Mouse (Mus musculus): ENCODE results near the gene Irak2. TPM values are rescaled to one million over a fixed set of nuclear protein-coding genes. Genes with fewer than 3 reads are reported as not detected.

The Irak2 gene
- polyA plus RNA-seq, 2 experiments = 4.9 to 27.0 TPM

DNA sequence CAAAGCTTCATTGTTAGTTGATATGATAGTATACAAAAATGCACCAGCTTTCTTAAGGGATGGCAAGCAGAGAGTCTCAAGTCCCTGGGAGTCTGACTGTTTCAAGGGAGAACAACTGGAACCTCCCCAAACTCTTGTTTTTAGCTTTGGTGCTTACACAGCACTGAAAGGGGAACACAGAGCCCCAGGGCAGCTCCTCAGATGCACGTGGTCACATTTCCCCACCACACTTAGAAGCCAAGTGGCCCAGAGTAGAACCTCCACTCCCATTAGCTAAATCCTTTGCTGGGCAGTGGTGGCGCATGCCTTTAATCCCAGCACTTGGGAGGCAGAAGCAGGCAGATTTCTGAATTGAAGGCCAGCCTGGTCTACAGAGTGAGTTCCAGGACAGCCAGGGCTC lies 103.2 kb downstream of the Irak2 start:
- Histone ChIP-seq H3K36me3 (replicated peaks; ENCODE audit: control insufficient read depth, insufficient read depth, low read depth) (peaks cover 4% of the 10 kb centered on the region; the same call in 1 of the 2 replicates), H3K4me3 (ENCODE audit: insufficient read depth in 1 of 2, low read depth in 2 of 2, low read length in 2 of 2) (no peak overlapping the region), H3K4me2 (ENCODE audit: low read depth) (no peak overlapping the region), H3K9me3 (ENCODE audit: control insufficient read depth, low read length) (no peaks in the 10 kb centered on the region), H3K9ac (replicated peaks) (no peak overlapping the region), H3K4me1 (replicated peaks; ENCODE audit: control insufficient read depth in 2 of 2, insufficient read depth in 2 of 2, low read length in 1 of 2) (peaks cover 4 to 9% of the 10 kb centered on the region in 2 experiments; a peak in 3 of 4 replicates), H3K27me3 (ENCODE audit: control insufficient read depth, insufficient read depth, low read length) (no peaks in the 10 kb centered on the region; the same call in 1 of the 2 replicates), H3K27ac (no peak overlapping the region)
- 48% methylated on average over 2 of the region's 2 CpGs for WGBS (ENCODE audit: insufficient replicate concordance)
- TF ChIP-seq EP300 (IDR thresholded peaks at IDR 0.05; ENCODE audit: low read depth) (no peak), CTCF (IDR thresholded peaks at IDR 0.05; ENCODE audit: low read depth) (no peak)
- ATAC-seq (ENCODE audit: insufficient read depth) (no peak), DNase-seq (ENCODE audit: low read depth in 3 of 3, low spot score in 3 of 3) (no peak)

DNA sequence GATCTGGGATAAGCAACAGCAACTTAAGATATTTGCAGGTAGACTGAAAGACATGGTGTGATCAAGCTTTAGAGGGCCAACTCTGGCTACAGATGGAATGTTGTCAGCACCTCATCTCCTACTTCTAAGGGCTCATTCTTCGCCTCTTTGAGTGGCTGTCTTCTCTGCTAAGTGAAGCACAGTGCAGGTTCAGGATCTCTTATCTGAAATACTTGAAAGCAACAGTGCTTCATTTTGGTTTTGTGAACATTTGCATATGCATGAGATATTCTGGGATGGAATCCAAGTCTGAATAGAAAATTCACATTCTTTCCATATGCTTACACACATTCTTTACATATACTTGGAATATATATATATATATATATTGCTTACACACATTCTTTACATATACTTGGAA lies 104.1 kb downstream of the Irak2 start:
- 53% methylated on average over 1 of the region's 1 CpGs for WGBS (ENCODE audit: insufficient replicate concordance)
- no peak for DNase-seq (ENCODE audit: low read depth in 3 of 3, low spot score in 3 of 3)
- no peak overlapping the region for H3K9ac ChIP-seq (replicated peaks)
- no peak overlapping the region for H3K4me2 ChIP-seq (ENCODE audit: low read depth)
- H3K27me3 ChIP-seq (ENCODE audit: control insufficient read depth, insufficient read depth, low read length) = no peaks in the 10 kb centered on the region; the same call in 1 of the 2 replicates
- TF ChIP-seq EP300 (IDR thresholded peaks at IDR 0.05; ENCODE audit: low read depth) = no peak
- no peak for TF ChIP-seq CTCF (IDR thresholded peaks at IDR 0.05; ENCODE audit: low read depth)
- H3K4me3 ChIP-seq (ENCODE audit: insufficient read depth in 1 of 2, low read depth in 2 of 2, low read length in 2 of 2) = no peak overlapping the region
- peaks cover 4 to 9% of the 10 kb centered on the region in 2 experiments; a peak in 3 of 4 replicates for H3K4me1 ChIP-seq (replicated peaks; ENCODE audit: control insufficient read depth in 2 of 2, insufficient read depth in 2 of 2, low read length in 1 of 2)
- ATAC-seq (ENCODE audit: insufficient read depth) = no peak
- peaks cover 4% of the 10 kb centered on the region; the same call in 1 of the 2 replicates for H3K36me3 ChIP-seq (replicated peaks; ENCODE audit: control insufficient read depth, insufficient read depth, low read depth)
- H3K9me3 ChIP-seq (ENCODE audit: control insufficient read depth, low read length) = no peaks in the 10 kb centered on the region
- no peak overlapping the region for H3K27ac ChIP-seq

DNA sequence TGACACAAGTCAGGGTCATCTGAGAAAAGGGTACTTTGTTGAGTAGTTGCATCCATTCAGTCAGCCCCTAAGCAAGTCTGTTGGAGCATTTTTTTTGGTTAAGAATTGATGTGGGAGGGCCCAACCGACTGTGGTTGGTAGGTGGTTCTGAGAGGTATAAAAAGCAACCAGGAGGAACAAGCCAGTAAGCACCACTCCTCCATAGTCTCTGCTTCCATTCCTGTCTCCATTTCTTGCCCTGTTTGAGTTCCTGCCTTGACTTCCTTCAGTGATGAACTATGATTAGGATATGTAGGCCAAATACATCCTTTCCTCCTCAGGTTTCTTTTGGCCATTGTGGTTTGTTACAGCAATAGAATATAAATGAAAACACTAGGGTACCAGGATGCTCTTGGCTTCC lies 104.8 kb downstream of the Irak2 start:
- Histone ChIP-seq H3K27me3 (ENCODE audit: control insufficient read depth, insufficient read depth, low read length) (no peaks in the 10 kb centered on the region; the same call in 1 of the 2 replicates), H3K9ac (replicated peaks) (no peak overlapping the region), H3K9me3 (ENCODE audit: control insufficient read depth, low read length) (no peaks in the 10 kb centered on the region), H3K36me3 (replicated peaks; ENCODE audit: control insufficient read depth, insufficient read depth, low read depth) (peaks cover under 1% of the 10 kb centered on the region; the same call in 1 of the 2 replicates), H3K4me2 (ENCODE audit: low read depth) (no peak overlapping the region), H3K4me1 (replicated peaks; ENCODE audit: control insufficient read depth in 2 of 2, insufficient read depth in 2 of 2, low read length in 1 of 2) (peaks cover 4 to 9% of the 10 kb centered on the region in 2 experiments; a peak in 3 of 4 replicates), H3K4me3 (ENCODE audit: insufficient read depth in 1 of 2, low read depth in 2 of 2, low read length in 2 of 2) (no peak overlapping the region), H3K27ac (no peak overlapping the region)
- 33% methylated on average over 1 of the region's 1 CpGs for WGBS (ENCODE audit: insufficient replicate concordance)
- ATAC-seq (ENCODE audit: insufficient read depth) = no peak
- no peak for DNase-seq (ENCODE audit: low read depth in 3 of 3, low spot score in 3 of 3)
- TF ChIP-seq CTCF (IDR thresholded peaks at IDR 0.05; ENCODE audit: low read depth) = no peak
- no peak for TF ChIP-seq EP300 (IDR thresholded peaks at IDR 0.05; ENCODE audit: low read depth)

Small RNAs within 50 kb of the gene (microRNA-seq; reads per million reads assigned to microRNA genes)
- gene Mir7042 = not detected

Other genes with a start within 250 kb of the Irak2 start
- gene Ttll3, start 249.2 kb upstream of the Irak2 start, polyA plus RNA-seq (2012; rRNA removed) = 1.6 and 2.3 TPM in 2 replicates
- 0.41 and 0.44 TPM in 2 replicates for gene Ttll3, start 249.2 kb upstream of the Irak2 start, polyA plus RNA-seq (2014; fragmentation: Nextera tagmentation; extraction: Ambion mirVana)
- 8.1 and 12.8 TPM in 2 replicates for gene Rpusd3, start 219.1 kb upstream of the Irak2 start, polyA plus RNA-seq (2012; rRNA removed)
- gene Rpusd3, start 219.1 kb upstream of the Irak2 start, polyA plus RNA-seq (2014; fragmentation: Nextera tagmentation; extraction: Ambion mirVana) = 8.6 and 11.0 TPM in 2 replicates
- gene Cidec, start 202.7 kb upstream of the Irak2 start, polyA plus RNA-seq (2012; rRNA removed) = 0.02 TPM in 2 replicates
- 0.13 TPM in 1 of 2 replicates, not detected in the other for gene Cidec, start 202.7 kb upstream of the Irak2 start, polyA plus RNA-seq (2014; fragmentation: Nextera tagmentation; extraction: Ambion mirVana)
- 23.1 and 24.3 TPM in 2 replicates for gene Jagn1, start 195.9 kb upstream of the Irak2 start, polyA plus RNA-seq (2012; rRNA removed)
- gene Jagn1, start 195.9 kb upstream of the Irak2 start, polyA plus RNA-seq (2014; fragmentation: Nextera tagmentation; extraction: Ambion mirVana) = 27.0 and 31.7 TPM in 2 replicates
- 0.11 and 0.24 TPM in 2 replicates for gene Il17re, start 180.0 kb upstream of the Irak2 start, polyA plus RNA-seq (2012; rRNA removed)
- gene Il17re, start 180.0 kb upstream of the Irak2 start, polyA plus RNA-seq (2014; fragmentation: Nextera tagmentation; extraction: Ambion mirVana) = 0.08 TPM in 1 of 2 replicates, not detected in the other
- gene Il17rc, start 167.0 kb upstream of the Irak2 start, polyA plus RNA-seq (2012; rRNA removed) = 3.4 and 4.3 TPM in 2 replicates
- gene Il17rc, start 167.0 kb upstream of the Irak2 start, polyA plus RNA-seq (2014; fragmentation: Nextera tagmentation; extraction: Ambion mirVana) = 3.4 and 5.6 TPM in 2 replicates
- 2.7 and 3.1 TPM in 2 replicates for gene Creld1, start 155.2 kb upstream of the Irak2 start, polyA plus RNA-seq (2012; rRNA removed)
- gene Creld1, start 155.2 kb upstream of the Irak2 start, polyA plus RNA-seq (2014; fragmentation: Nextera tagmentation; extraction: Ambion mirVana) = 3.9 and 5.1 TPM in 2 replicates
- not detected in 2 replicates for gene Prrt3, start 136.5 kb upstream of the Irak2 start, polyA plus RNA-seq (2012; rRNA removed)
- gene Prrt3, start 136.5 kb upstream of the Irak2 start, polyA plus RNA-seq (2014; fragmentation: Nextera tagmentation; extraction: Ambion mirVana) = not detected in 2 replicates
- gene Emc3, start 106.8 kb upstream of the Irak2 start, polyA plus RNA-seq (2012; rRNA removed) = 16.3 and 20.7 TPM in 2 replicates
- 39.4 and 41.5 TPM in 2 replicates for gene Emc3, start 106.8 kb upstream of the Irak2 start, polyA plus RNA-seq (2014; fragmentation: Nextera tagmentation; extraction: Ambion mirVana)
- 6.9 and 8.4 TPM in 2 replicates for gene Fancd2, start 106.8 kb upstream of the Irak2 start, polyA plus RNA-seq (2012; rRNA removed)
- gene Fancd2, start 106.8 kb upstream of the Irak2 start, polyA plus RNA-seq (2014; fragmentation: Nextera tagmentation; extraction: Ambion mirVana) = 9.1 and 10.7 TPM in 2 replicates
- 0.03 and 0.04 TPM in 2 replicates for gene Fancd2os, start 37.8 kb upstream of the Irak2 start, polyA plus RNA-seq (2012; rRNA removed)
- 0.14 TPM in 1 of 2 replicates, not detected in the other for gene Fancd2os, start 37.8 kb upstream of the Irak2 start, polyA plus RNA-seq (2014; fragmentation: Nextera tagmentation; extraction: Ambion mirVana)
- 66.6 and 71.1 TPM in 2 replicates for gene Brk1, start 33.7 kb upstream of the Irak2 start, polyA plus RNA-seq (2012; rRNA removed)
- gene Brk1, start 33.7 kb upstream of the Irak2 start, polyA plus RNA-seq (2014; fragmentation: Nextera tagmentation; extraction: Ambion mirVana) = 86.4 and 88.8 TPM in 2 replicates
- gene Vhl, start 14.5 kb upstream of the Irak2 start, polyA plus RNA-seq (2012; rRNA removed) = 3.9 and 5.0 TPM in 2 replicates
- 7.4 and 8.0 TPM in 2 replicates for gene Vhl, start 14.5 kb upstream of the Irak2 start, polyA plus RNA-seq (2014; fragmentation: Nextera tagmentation; extraction: Ambion mirVana)
- gene Tatdn2, start 58.6 kb downstream of the Irak2 start, polyA plus RNA-seq (2012; rRNA removed) = 10.6 and 15.4 TPM in 2 replicates
- gene Tatdn2, start 58.6 kb downstream of the Irak2 start, polyA plus RNA-seq (2014; fragmentation: Nextera tagmentation; extraction: Ambion mirVana) = 1.0 and 1.3 TPM in 2 replicates
- 0.11 and 0.18 TPM in 2 replicates for gene Ghrl, start 81.4 kb downstream of the Irak2 start, polyA plus RNA-seq (2012; rRNA removed)
- 0.29 TPM in 1 of 2 replicates, not detected in the other for gene Ghrl, start 81.4 kb downstream of the Irak2 start, polyA plus RNA-seq (2014; fragmentation: Nextera tagmentation; extraction: Ambion mirVana)
- gene Sec13, start 102.3 kb downstream of the Irak2 start, polyA plus RNA-seq (2012; rRNA removed) = 75.5 and 93.7 TPM in 2 replicates
- gene Sec13, start 102.3 kb downstream of the Irak2 start, polyA plus RNA-seq (2014; fragmentation: Nextera tagmentation; extraction: Ambion mirVana) = 114 and 118 TPM in 2 replicates